8 mouse cellular contexts compared by ENCODE assay signal in the genomic region with DNA sequence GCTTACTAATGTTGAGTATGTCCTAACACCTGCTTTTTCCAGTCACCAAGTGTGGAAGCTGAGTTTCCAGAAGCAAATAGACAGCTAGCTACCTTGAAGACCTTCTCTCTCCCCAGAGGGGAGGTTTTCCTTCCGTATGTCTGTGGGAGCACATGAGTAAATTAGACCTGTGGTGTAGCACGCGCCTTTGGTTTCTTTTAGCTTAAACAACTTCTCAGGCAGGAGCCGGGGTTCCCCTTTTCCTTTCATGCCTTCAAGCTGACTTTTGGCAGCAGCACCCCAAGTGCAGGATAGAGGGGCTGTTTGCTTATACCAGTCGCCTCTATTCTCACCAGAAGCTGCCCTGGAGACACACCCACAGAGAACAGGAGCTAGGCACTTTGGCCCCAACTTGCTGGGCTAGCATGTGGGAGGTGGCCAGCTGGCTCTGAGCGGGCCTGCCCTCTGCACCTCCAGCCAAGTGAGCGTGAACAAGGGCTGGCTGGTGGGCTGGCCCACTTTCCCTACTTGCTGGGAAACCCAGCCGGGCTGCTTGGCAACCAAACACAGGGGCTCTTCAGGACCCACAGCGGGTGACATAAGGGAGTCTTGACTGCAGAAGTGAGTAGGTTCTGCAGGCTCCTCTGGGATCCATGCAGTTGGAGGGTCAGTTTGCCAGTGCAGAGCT.
DNase-seq lines count a peak whose midpoint lies in the region; ATAC-seq lines count a peak whose summit lies in the region.

No protein-coding gene starts in this region.

- H3K9ac ChIP-seq in forebrain, embryonic 15.5 days (replicated peaks) = no peak overlapping the region
- no peak overlapping the region for H3K9ac ChIP-seq in forebrain, embryonic 11.5 days (ENCODE audit: low read length)
- no peak overlapping the region for H3K9ac ChIP-seq in liver, embryonic 15.5 days

- no peak overlapping the region for H3K4me2 ChIP-seq in forebrain, embryonic 15.5 days (replicated peaks)
- no peak overlapping the region for H3K4me2 ChIP-seq in forebrain, embryonic 11.5 days (ENCODE audit: low read depth, low read length, severe bottlenecking)
- no peak overlapping the region for H3K4me2 ChIP-seq in liver, embryonic 15.5 days

- peaks cover 6% of the 10 kb centered on the region for H3K4me1 ChIP-seq in forebrain, embryonic 15.5 days
- H3K4me1 ChIP-seq in forebrain, embryonic 11.5 days (replicated peaks; ENCODE audit: control insufficient read depth, insufficient read depth, low read length) = no peaks in the 10 kb centered on the region
- H3K4me1 ChIP-seq in liver, embryonic 15.5 days (replicated peaks) = 0 out of 2 replicates have a peak, but pooled peaks cover under 1% of the 10 kb centered on the region
- 0 out of 2 replicates have a peak, but pooled peaks cover 8% of the 10 kb centered on the region for H3K4me1 ChIP-seq in heart, embryonic 10.5 days

- H3K27ac ChIP-seq in forebrain, embryonic 15.5 days (replicated peaks) = no peak overlapping the region
- no peak overlapping the region for H3K27ac ChIP-seq in forebrain, embryonic 11.5 days (ENCODE audit: low read depth, low read length)
- H3K27ac ChIP-seq in liver, embryonic 15.5 days (replicated peaks) = no peak overlapping the region
- no peak overlapping the region for H3K27ac ChIP-seq in heart, embryonic 10.5 days

- no peaks in the 10 kb centered on the region for H3K9me3 ChIP-seq in forebrain, embryonic 15.5 days
- no peaks in the 10 kb centered on the region for H3K9me3 ChIP-seq in forebrain, embryonic 11.5 days (ENCODE audit: control insufficient read depth, low read length)
- no peaks in the 10 kb centered on the region for H3K9me3 ChIP-seq in liver, embryonic 15.5 days (replicated peaks)
- H3K9me3 ChIP-seq in heart, embryonic 10.5 days = no peaks in the 10 kb centered on the region

- no peaks in the 10 kb centered on the region for H3K27me3 ChIP-seq in forebrain, embryonic 15.5 days
- no peaks in the 10 kb centered on the region for H3K27me3 ChIP-seq in forebrain, embryonic 11.5 days (ENCODE audit: control insufficient read depth, insufficient read depth, low read length)
- H3K27me3 ChIP-seq in liver, embryonic 15.5 days = no peaks in the 10 kb centered on the region
- H3K27me3 ChIP-seq in heart, embryonic 10.5 days (ENCODE audit: insufficient read depth, poor library complexity, severe bottlenecking) = no peaks in the 10 kb centered on the region

- 56% methylated on average over 9 of the region's 9 CpGs for WGBS in forebrain, embryonic 15.5 days
- 68% methylated on average over 9 of the region's 9 CpGs for WGBS in forebrain, embryonic 11.5 days
- WGBS in liver, embryonic 15.5 days (ENCODE audit: insufficient replicate concordance) = 70% methylated on average over 9 of the region's 9 CpGs
- WGBS in heart, embryonic 10.5 days = 80% methylated on average over 9 of the region's 9 CpGs

- no peak for DNase-seq in forebrain, embryonic 11.5 days (ENCODE audit: low spot score)
- peak; percentile 63 for DNase-seq in gastrocnemius, postnatal 10 days
- DNase-seq in kidney, postnatal 36 days = peak; percentile 69 to 75
- peak; percentile 49 for DNase-seq in right cerebral cortex, adult 18-20 months
- DNase-seq in heart, embryonic 10.5 days (ENCODE audit: low spot score) = no peak
- DNase-seq in spleen, postnatal 14 days (ENCODE audit: low spot score in 2 of 2) = no peak

- H3K36me3 ChIP-seq in forebrain, embryonic 15.5 days = no peaks in the 10 kb centered on the region
- H3K36me3 ChIP-seq in forebrain, embryonic 11.5 days (ENCODE audit: control insufficient read depth, insufficient read depth, low read length) = no peaks in the 10 kb centered on the region
- H3K36me3 ChIP-seq in liver, embryonic 15.5 days (replicated peaks) = peaks cover 46% of the 10 kb centered on the region
- H3K36me3 ChIP-seq in heart, embryonic 10.5 days = peaks cover 14% of the 10 kb centered on the region

- ATAC-seq in forebrain, embryonic 15.5 days (replicated peaks) = peak; percentile 55; the same call in 1 of the 2 replicates
- no peak for ATAC-seq in forebrain, embryonic 11.5 days (replicated peaks; ENCODE audit: low FRiP score)
- peak; percentile 49; the same call in 1 of the 2 replicates for ATAC-seq in liver, embryonic 15.5 days (ENCODE audit: insufficient read depth)

- no peak overlapping the region for H3K4me3 ChIP-seq in forebrain, embryonic 15.5 days
- no peak overlapping the region for H3K4me3 ChIP-seq in forebrain, embryonic 11.5 days (ENCODE audit: low read depth, low read length)
- H3K4me3 ChIP-seq in liver, embryonic 15.5 days (replicated peaks) = no peak overlapping the region
- no peak overlapping the region for H3K4me3 ChIP-seq in heart, embryonic 10.5 days

Comparison
In these comparisons a context has a peak if more than half of its experiments do, and no peak if none do; other contexts are left out.
1. DNase-seq: peak in gastrocnemius, postnatal 10 days (single experiment), kidney, postnatal 36 days (2 of 2) and right cerebral cortex, adult 18-20 months (single experiment); none in forebrain, embryonic 11.5 days (single experiment), heart, embryonic 10.5 days (single experiment) and spleen, postnatal 14 days (0 of 2).